Comparison of ENCODE assay signal across 8 mouse cellular contexts in the genomic region with DNA sequence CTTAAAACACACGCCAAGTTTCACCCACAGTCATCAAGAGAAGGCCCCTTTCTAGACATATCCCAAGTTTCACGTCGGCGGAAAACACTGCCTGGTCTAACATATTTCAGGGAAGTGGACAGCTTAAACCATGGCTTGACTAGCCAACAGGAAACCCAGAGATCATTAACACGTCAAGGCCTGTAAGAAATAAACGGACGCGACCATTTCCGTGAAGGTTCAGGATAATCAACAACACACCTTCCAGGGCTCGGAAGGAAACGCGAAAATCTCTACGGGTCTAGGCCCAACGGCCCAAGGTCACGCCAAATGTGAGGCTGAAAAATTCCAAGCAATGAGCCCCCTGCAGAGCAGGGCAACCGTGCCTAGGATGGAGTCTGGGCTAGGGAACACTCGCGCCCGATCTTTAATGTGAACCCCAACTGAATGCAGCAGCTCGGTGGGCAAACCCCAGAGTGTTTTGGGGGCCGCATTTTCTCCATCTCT. TPM values are rescaled to one million over a fixed set of nuclear protein-coding genes. Genes with fewer than 3 reads are reported as not detected.
DNase-seq lines count a peak whose midpoint lies in the region; ATAC-seq lines count a peak whose summit lies in the region.

No protein-coding gene starts in this region.

- H3K9me3 ChIP-seq in forebrain, embryonic 15.5 days: no peaks in the 10 kb centered on the region
- H3K9me3 ChIP-seq in hindbrain, embryonic 13.5 days: no peaks in the 10 kb centered on the region
- H3K9me3 ChIP-seq in midbrain, embryonic 12.5 days: no peaks in the 10 kb centered on the region
- H3K9me3 ChIP-seq in stomach, embryonic 16.5 days (replicated peaks; ENCODE audit: control insufficient read depth, low read length): no peaks in the 10 kb centered on the region

- peaks cover 34% of the 10 kb centered on the region for H3K4me1 ChIP-seq in forebrain, embryonic 15.5 days
- H3K4me1 ChIP-seq in hindbrain, embryonic 13.5 days (replicated peaks): peaks cover 31% of the 10 kb centered on the region
- H3K4me1 ChIP-seq in midbrain, embryonic 12.5 days: peaks cover 14% of the 10 kb centered on the region
- peaks cover 6% of the 10 kb centered on the region; the same call in 1 of the 2 replicates for H3K4me1 ChIP-seq in stomach, embryonic 16.5 days (ENCODE audit: control insufficient read depth, insufficient read depth, low read length)

- no peaks in the 10 kb centered on the region for H3K36me3 ChIP-seq in forebrain, embryonic 15.5 days
- no peaks in the 10 kb centered on the region for H3K36me3 ChIP-seq in hindbrain, embryonic 13.5 days
- H3K36me3 ChIP-seq in midbrain, embryonic 12.5 days: no peaks in the 10 kb centered on the region
- no peaks in the 10 kb centered on the region for H3K36me3 ChIP-seq in stomach, embryonic 16.5 days (ENCODE audit: control insufficient read depth, insufficient read depth, low read length)

- H3K27ac ChIP-seq in forebrain, embryonic 15.5 days (replicated peaks): peak overlapping the region; percentile 100
- peak overlapping the region; percentile 100 for H3K27ac ChIP-seq in hindbrain, embryonic 13.5 days
- peak overlapping the region; percentile 99 for H3K27ac ChIP-seq in midbrain, embryonic 12.5 days (replicated peaks)
- peak overlapping the region; percentile 100 for H3K27ac ChIP-seq in stomach, embryonic 16.5 days (ENCODE audit: low read length)

- under 1% methylated on average over 21 of the region's 21 CpGs for WGBS in forebrain, embryonic 15.5 days
- WGBS in hindbrain, embryonic 13.5 days: under 1% methylated on average over 21 of the region's 21 CpGs
- under 1% methylated on average over 21 of the region's 21 CpGs for WGBS in midbrain, embryonic 12.5 days
- under 1% methylated on average over 21 of the region's 21 CpGs for WGBS in stomach, embryonic 16.5 days

- peak overlapping the region; percentile 46 for H3K4me2 ChIP-seq in forebrain, embryonic 15.5 days (replicated peaks)
- H3K4me2 ChIP-seq in hindbrain, embryonic 13.5 days: peak overlapping the region; percentile 60
- peak overlapping the region; percentile 60 for H3K4me2 ChIP-seq in midbrain, embryonic 12.5 days (replicated peaks)
- peak overlapping the region; percentile 65 for H3K4me2 ChIP-seq in stomach, embryonic 16.5 days (ENCODE audit: low read depth, low read length)

- peak overlapping the region; percentile 95 for H3K9ac ChIP-seq in forebrain, embryonic 15.5 days (replicated peaks)
- H3K9ac ChIP-seq in hindbrain, embryonic 13.5 days: peak overlapping the region; percentile 97
- H3K9ac ChIP-seq in midbrain, embryonic 12.5 days (replicated peaks): peak overlapping the region; percentile 95
- H3K9ac ChIP-seq in stomach, embryonic 16.5 days (ENCODE audit: low read length): peak overlapping the region; percentile 95

- H3K27me3 ChIP-seq in forebrain, embryonic 15.5 days: no peaks in the 10 kb centered on the region
- no peaks in the 10 kb centered on the region for H3K27me3 ChIP-seq in hindbrain, embryonic 13.5 days
- H3K27me3 ChIP-seq in midbrain, embryonic 12.5 days: no peaks in the 10 kb centered on the region
- H3K27me3 ChIP-seq in stomach, embryonic 16.5 days (ENCODE audit: control insufficient read depth, insufficient read depth, low read length): no peaks in the 10 kb centered on the region

- intact Hi-C loops in left cerebral cortex, postnatal 36 days (cut with DNase I): no loop called here
- intact Hi-C loops in left cerebral cortex, postnatal 4 days (cut with DNase I): no loop called here

- peak; percentile 16 for DNase-seq in left cerebral cortex, adult 11 months (ENCODE audit: low spot score)
- no peak for DNase-seq in left cerebral cortex, postnatal 36 days (ENCODE audit: low spot score in 2 of 2)
- DNase-seq in cerebellum, adult 11-12 months: peak; percentile 69
- peak; percentile 44 for DNase-seq in left cerebral cortex, postnatal 4 days

- no peak; the same call in 1 of the 2 replicates for ATAC-seq in forebrain, embryonic 15.5 days (replicated peaks)
- peak; percentile 1; the same call in 1 of the 2 replicates for ATAC-seq in hindbrain, embryonic 13.5 days (ENCODE audit: low FRiP score)
- no peak for ATAC-seq in midbrain, embryonic 12.5 days (ENCODE audit: low FRiP score, low read depth)
- no peak for ATAC-seq in stomach, embryonic 16.5 days (ENCODE audit: insufficient read depth, low FRiP score)

- peak overlapping the region; percentile 86 for H3K4me3 ChIP-seq in forebrain, embryonic 15.5 days
- H3K4me3 ChIP-seq in hindbrain, embryonic 13.5 days: peak overlapping the region; percentile 76
- peak overlapping the region; percentile 84 for H3K4me3 ChIP-seq in midbrain, embryonic 12.5 days
- peak overlapping the region; percentile 72 for H3K4me3 ChIP-seq in stomach, embryonic 16.5 days (replicated peaks; ENCODE audit: low read length)

RNA-seq across cellular contexts. Expression of a gene that starts 0.6 kb away (rescaled TPM):
- 10 to 100 TPM; 59.2 to 68.9 TPM for total RNA-seq in left cerebral cortex, postnatal 36 days (2021)
- polyA plus RNA-seq in forebrain, embryonic 15.5 days (2015; fragmentation: Nextera tagmentation; extraction: Ambion mirVana): 21.9 and 22.1 TPM in 2 replicates
- polyA plus RNA-seq in hindbrain, embryonic 13.5 days (2015; fragmentation: Nextera tagmentation; extraction: Ambion mirVana): 23.8 and 24.4 TPM in 2 replicates
- total RNA-seq in left cerebral cortex, postnatal 4 days (2021): 10 to 100 TPM; 58.0 to 59.3 TPM
- 29.2 and 29.4 TPM in 2 replicates for polyA plus RNA-seq in midbrain, embryonic 12.5 days (2016; fragmentation: Nextera tagmentation; extraction: Ambion mirVana)
- polyA plus RNA-seq in stomach, embryonic 16.5 days (2015; fragmentation: Nextera tagmentation; extraction: Ambion mirVana): 18.8 and 20.3 TPM in 2 replicates

RNA-seq across cellular contexts. Expression of a gene that starts 37.6 kb away (rescaled TPM):
- 10 to 100 TPM; 23.8 to 40.3 TPM for total RNA-seq in left cerebral cortex, postnatal 36 days (2021)
- 42.9 and 43.0 TPM in 2 replicates for polyA plus RNA-seq in forebrain, embryonic 15.5 days (2015; fragmentation: Nextera tagmentation; extraction: Ambion mirVana)
- polyA plus RNA-seq in hindbrain, embryonic 13.5 days (2015; fragmentation: Nextera tagmentation; extraction: Ambion mirVana): 36.6 and 39.7 TPM in 2 replicates
- 10 to 100 TPM; 34.9 to 41.5 TPM for total RNA-seq in left cerebral cortex, postnatal 4 days (2021)
- 55.8 and 61.1 TPM in 2 replicates for polyA plus RNA-seq in midbrain, embryonic 12.5 days (2016; fragmentation: Nextera tagmentation; extraction: Ambion mirVana)
- polyA plus RNA-seq in stomach, embryonic 16.5 days (2015; fragmentation: Nextera tagmentation; extraction: Ambion mirVana): 41.1 and 44.8 TPM in 2 replicates

RNA-seq across cellular contexts. Expression of a gene that starts 53.2 kb away (rescaled TPM):
- 100 to 1,000 TPM; 149 to 158 TPM for total RNA-seq in left cerebral cortex, postnatal 36 days (2021)
- polyA plus RNA-seq in forebrain, embryonic 15.5 days (2015; fragmentation: Nextera tagmentation; extraction: Ambion mirVana): 294 and 306 TPM in 2 replicates
- polyA plus RNA-seq in hindbrain, embryonic 13.5 days (2015; fragmentation: Nextera tagmentation; extraction: Ambion mirVana): 331 and 342 TPM in 2 replicates
- 100 to 1,000 TPM; 126 TPM for total RNA-seq in left cerebral cortex, postnatal 4 days (2021)
- polyA plus RNA-seq in midbrain, embryonic 12.5 days (2016; fragmentation: Nextera tagmentation; extraction: Ambion mirVana): 341 and 343 TPM in 2 replicates
- 290 and 321 TPM in 2 replicates for polyA plus RNA-seq in stomach, embryonic 16.5 days (2015; fragmentation: Nextera tagmentation; extraction: Ambion mirVana)

RNA-seq across cellular contexts. Expression of a gene that starts 58.1 kb away (rescaled TPM):
- 10 to 100 TPM; 33.9 to 44.6 TPM for total RNA-seq in left cerebral cortex, postnatal 36 days (2021)
- polyA plus RNA-seq in forebrain, embryonic 15.5 days (2015; fragmentation: Nextera tagmentation; extraction: Ambion mirVana): 48.3 and 50.5 TPM in 2 replicates
- polyA plus RNA-seq in hindbrain, embryonic 13.5 days (2015; fragmentation: Nextera tagmentation; extraction: Ambion mirVana): 41.0 and 44.9 TPM in 2 replicates
- 10 to 100 TPM; 40.0 to 43.4 TPM for total RNA-seq in left cerebral cortex, postnatal 4 days (2021)
- polyA plus RNA-seq in midbrain, embryonic 12.5 days (2016; fragmentation: Nextera tagmentation; extraction: Ambion mirVana): 50.5 and 52.3 TPM in 2 replicates
- 48.1 and 52.1 TPM in 2 replicates for polyA plus RNA-seq in stomach, embryonic 16.5 days (2015; fragmentation: Nextera tagmentation; extraction: Ambion mirVana)

Comparison
In these comparisons a context has a peak if more than half of its experiments do, and no peak if none do; other contexts are left out.
1. DNase-seq: peak in left cerebral cortex, adult 11 months (single experiment), cerebellum, adult 11-12 months (single experiment) and left cerebral cortex, postnatal 4 days (single experiment); none in left cerebral cortex, postnatal 36 days (0 of 2).
2. Peak in every context shown above with its lines, with median percentiles within 50 percentile points of each other: H3K27ac ChIP-seq, H3K4me2 ChIP-seq, H3K4me3 ChIP-seq and H3K9ac ChIP-seq.